Mouse (Mus musculus): Measurements from ENCODE around the gene Lrmda.
A peak's percentile ranks its signal among the peaks of the same experiment; 100 is the strongest.

The Lrmda gene

GRCm38 (mm10) chr14:22649985-22650984 is 630.8 kb downstream of the Lrmda start:
- DNase-seq (ENCODE audit: low read depth) = no peak

- DNase-seq (ENCODE audit: low read depth) = no peak
Measured at GRCm38 (mm10) chr14:22651131-22651952, 631.8 kb downstream of the Lrmda start.

- no peak for DNase-seq (ENCODE audit: low read depth)
Measured at GRCm38 (mm10) chr14:22662496-22662895, 643.0 kb downstream of the Lrmda start.

- no peak for DNase-seq (ENCODE audit: low read depth)
Measured at GRCm38 (mm10) chr14:22666437-22666836, 646.9 kb downstream of the Lrmda start.

GRCm38 (mm10) chr14:22668302-22668701 is 648.8 kb downstream of the Lrmda start:
- DNase-seq (ENCODE audit: low read depth) = no peak

GRCm38 (mm10) chr14:22668711-22669110 is 649.2 kb downstream of the Lrmda start:
- no peak for DNase-seq (ENCODE audit: low read depth)

- DNase-seq (ENCODE audit: low read depth) = no peak
Measured at GRCm38 (mm10) chr14:22673581-22673980, 654.1 kb downstream of the Lrmda start.

- no peak for DNase-seq (ENCODE audit: low read depth)
Measured at GRCm38 (mm10) chr14:22679008-22679704, 659.6 kb downstream of the Lrmda start.

- no peak for DNase-seq (ENCODE audit: low read depth)
Measured at GRCm38 (mm10) chr14:22679705-22680643, 660.5 kb downstream of the Lrmda start.

GRCm38 (mm10) chr14:22686886-22687285 is 667.4 kb downstream of the Lrmda start:
- DNase-seq (ENCODE audit: low read depth) = no peak

GRCm38 (mm10) chr14:22688399-22688798 is 668.9 kb downstream of the Lrmda start:
- DNase-seq (ENCODE audit: low read depth) = no peak

GRCm38 (mm10) chr14:22695448-22695847 is 675.9 kb downstream of the Lrmda start:
- DNase-seq (ENCODE audit: low read depth) = no peak

- no peak for DNase-seq (ENCODE audit: low read depth)
Measured at GRCm38 (mm10) chr14:22695931-22696365, 676.4 kb downstream of the Lrmda start.

GRCm38 (mm10) chr14:22700236-22700635 is 680.7 kb downstream of the Lrmda start:
- peak; percentile 26 for DNase-seq (ENCODE audit: low read depth)

GRCm38 (mm10) chr14:22700690-22701089 is 681.2 kb downstream of the Lrmda start:
- DNase-seq (ENCODE audit: low read depth) = no peak

GRCm38 (mm10) chr14:22707958-22708701 is 688.6 kb downstream of the Lrmda start:
- DNase-seq (ENCODE audit: low read depth) = no peak

- no peak for DNase-seq (ENCODE audit: low read depth)
Measured at GRCm38 (mm10) chr14:22710071-22710661, 690.7 kb downstream of the Lrmda start.

GRCm38 (mm10) chr14:22712388-22712787 is 692.9 kb downstream of the Lrmda start:
- DNase-seq (ENCODE audit: low read depth) = no peak

GRCm38 (mm10) chr14:22715581-22716378 is 696.3 kb downstream of the Lrmda start:
- DNase-seq (ENCODE audit: low read depth) = no peak

All from fibroblast of lung, adult 2 months (primary cell).